Mouse (Mus musculus): ENCODE measurements around the gene Cbx8.

Cbx8 gene

GRCm38 (mm10) chr11:119040600-119041324 lies at the start of gene Cbx8:
Cbx8 (minus strand) TSS chr11:119040969.
- under 1% methylated on average over 62 of the region's 63 CpGs for WGBS

- WGBS: 1% methylated on average over 75 of the region's 75 CpGs
Measured at GRCm38 (mm10) chr11:119090076-119090960, 49.5 kb upstream of the Cbx8 start.

- 4% methylated on average over 41 of the region's 41 CpGs for WGBS
Measured at GRCm38 (mm10) chr11:119089235-119090075, 48.7 kb upstream of the Cbx8 start.

- 9% methylated on average over 28 of the region's 28 CpGs for WGBS
Measured at GRCm38 (mm10) chr11:119088391-119089234, 47.8 kb upstream of the Cbx8 start.

GRCm38 (mm10) chr11:119087301-119088082 lies 46.7 kb upstream of the Cbx8 start:
- WGBS: 22% methylated on average over 35 of the region's 35 CpGs

GRCm38 (mm10) chr11:119086144-119086971 lies 45.6 kb upstream of the Cbx8 start, which contains the start of gene Cbx4:
Cbx4 (minus strand) TSS chr11:119086221.
- WGBS: 1% methylated on average over 66 of the region's 67 CpGs

- 1% methylated on average over 65 of the region's 66 CpGs for WGBS
Measured at GRCm38 (mm10) chr11:119085279-119086062, 44.7 kb upstream of the Cbx8 start.

GRCm38 (mm10) chr11:119084446-119085278 lies 43.9 kb upstream of the Cbx8 start:
- 2% methylated on average over 18 of the region's 18 CpGs for WGBS

- 11% methylated on average over 28 of the region's 28 CpGs for WGBS
Measured at GRCm38 (mm10) chr11:119083724-119084445, 43.1 kb upstream of the Cbx8 start.

GRCm38 (mm10) chr11:119082638-119083599 lies 42.1 kb upstream of the Cbx8 start:
- 42% methylated on average over 20 of the region's 20 CpGs for WGBS

- 44% methylated on average over 21 of the region's 21 CpGs for WGBS
Measured at GRCm38 (mm10) chr11:119081839-119082637, 41.3 kb upstream of the Cbx8 start.

GRCm38 (mm10) chr11:119081148-119081838 lies 40.5 kb upstream of the Cbx8 start:
- 61% methylated on average over 47 of the region's 47 CpGs for WGBS

- WGBS: 65% methylated on average over 33 of the region's 33 CpGs
Measured at GRCm38 (mm10) chr11:119080461-119081147, 39.8 kb upstream of the Cbx8 start.
